Mouse (Mus musculus) spleen, postnatal 36 days (tissue): ENCODE measurements around the gene Fam20b.
"Not testable (repeated sequence)": the region's sequence is repeated elsewhere in the genome, so short reads cannot be mapped to it uniquely, and the experiment has no call there.

Source experiments
- DNase-seq, 2 experiments: peaks; one replicate each; pipeline ENCODE4 v3.0.0; 2022; ENCODE audit warnings: low spot score in 2 of 2, mixed read lengths in 1 of 2

The Fam20b gene

GRCm38 (mm10) chr1:156672720-156673475 is 46.0 kb downstream of the Fam20b start:
- DNase-seq = peak; percentile 64 to 65

GRCm38 (mm10) chr1:156671921-156672320 is 47.0 kb downstream of the Fam20b start:
- no peak for DNase-seq

- no peak for DNase-seq
These were observed 49.5 kb downstream of the Fam20b start for GRCm38 (mm10) chr1:156669208-156669983.

GRCm38 (mm10) chr1:156668602-156669001 is 50.3 kb downstream of the Fam20b start:
- DNase-seq = no peak

GRCm38 (mm10) chr1:156667141-156667926 is 51.6 kb downstream of the Fam20b start:
- DNase-seq = no peak

GRCm38 (mm10) chr1:156665777-156666176 is 53.1 kb downstream of the Fam20b start:
- DNase-seq = no peak

GRCm38 (mm10) chr1:156660660-156661236 is 58.1 kb downstream of the Fam20b start:
- DNase-seq = not testable (repeated sequence)

- DNase-seq = no peak
These were observed 58.8 kb downstream of the Fam20b start for GRCm38 (mm10) chr1:156659906-156660659.

- DNase-seq = no peak
These were observed 60.2 kb downstream of the Fam20b start for GRCm38 (mm10) chr1:156658676-156659075.

- DNase-seq = no peak
These were observed 61.4 kb downstream of the Fam20b start for GRCm38 (mm10) chr1:156657523-156657922.

GRCm38 (mm10) chr1:156654735-156655530 is 64.0 kb downstream of the Fam20b start:
- DNase-seq = no peak

- DNase-seq = no peak
These were observed 66.6 kb downstream of the Fam20b start for GRCm38 (mm10) chr1:156652189-156652822.

GRCm38 (mm10) chr1:156650631-156651030 is 68.3 kb downstream of the Fam20b start:
- no peak for DNase-seq

GRCm38 (mm10) chr1:156648705-156649104 is 70.2 kb downstream of the Fam20b start:
- no peak for DNase-seq

GRCm38 (mm10) chr1:156645971-156646370 is 72.9 kb downstream of the Fam20b start:
- DNase-seq = no peak

- DNase-seq = no peak
These were observed 73.9 kb downstream of the Fam20b start for GRCm38 (mm10) chr1:156644780-156645523.

- no peak for DNase-seq
These were observed 74.8 kb downstream of the Fam20b start for GRCm38 (mm10) chr1:156644061-156644460.

- DNase-seq = no peak
These were observed 76.1 kb downstream of the Fam20b start for GRCm38 (mm10) chr1:156642813-156643212.

- no peak for DNase-seq
These were observed 77.1 kb downstream of the Fam20b start for GRCm38 (mm10) chr1:156641808-156642207.
